Mouse (Mus musculus) midbrain, embryonic 12.5 days (tissue): Measurements from ENCODE around the gene Ssh2. TPM values are rescaled to one million over a fixed set of nuclear protein-coding genes. Genes with fewer than 3 reads are reported as not detected.

Source experiments
- ATAC-seq: fragments of 200-750 bp; cut with Nextera tagmentation; 2 replicates; pipeline ENCODE4 v1.8.0; 2017; ENCODE audit warnings: low read depth, moderate TSS enrichment, moderate library complexity; ENCODE audit not compliant: low FRiP score
- H3K27ac ChIP-seq: fragments of 300-500 bp; sonication (generic); replicated peaks from 2 replicates; pipeline ENCODE4 v1.5.1; 2016; ENCODE audit warnings: mild to moderate bottlenecking
- H3K27me3 ChIP-seq: fragments of 300-500 bp; sonication (generic); 2 replicates; pipeline ENCODE4 v1.6.1; 2016; ENCODE audit warnings: mild to moderate bottlenecking
- H3K36me3 ChIP-seq: fragments of 300-500 bp; sonication (generic); 2 replicates; pipeline ENCODE4 v1.6.1; 2016
- H3K4me1 ChIP-seq: fragments of 300-500 bp; sonication (generic); 2 replicates; pipeline ENCODE4 v1.6.1; 2016
- H3K4me2 ChIP-seq: fragments of 300-500 bp; sonication (generic); replicated peaks from 2 replicates; pipeline ENCODE4 v1.6.1; 2016; ENCODE audit warnings: mild to moderate bottlenecking, moderate library complexity
- H3K4me3 ChIP-seq: fragments of 300-500 bp; sonication (generic); 2 replicates; pipeline ENCODE4 v1.5.1; 2016; ENCODE audit warnings: mild to moderate bottlenecking
- H3K9ac ChIP-seq: fragments of 300-500 bp; sonication (generic); replicated peaks from 2 replicates; pipeline ENCODE4 v1.6.1; 2016; ENCODE audit warnings: mild to moderate bottlenecking, moderate library complexity
- H3K9me3 ChIP-seq: fragments of 300-500 bp; sonication (generic); 2 replicates; pipeline ENCODE4 v1.6.1; 2016; ENCODE audit warnings: mild to moderate bottlenecking
- WGBS: fragments of 180-500 bp; shearing (Covaris S2); methylation state at CpG from one replicate; pipeline ENCODE4 v1.1.7; 2016; 5-methylcytosine and 5-hydroxymethylcytosine counted together
- polyA plus RNA-seq: library from polyadenylated mRNA; unstranded; fragments of >200 nt; fragmentation: Nextera tagmentation; extraction: Ambion mirVana; gene quantifications from 2 replicates; pipeline ENCODE4 v1.2.1, GENCODE M21; 2016

The Ssh2 gene
- 15.1 and 18.9 TPM in 2 replicates for polyA plus RNA-seq

GRCm38 (mm10) chr11:77215951-77216760 is at the start of gene Ssh2:
TSS of gene Ssh2 (plus strand) at chr11:77216287.
- peaks cover 24% of the 10 kb centered on the region for H3K4me1 ChIP-seq
- peak within 1 kb of the TSS; percentile 80 for H3K4me2 ChIP-seq
- H3K36me3 ChIP-seq = no peaks in the 10 kb centered on the region
- ATAC-seq = peak; percentile 86
- H3K27me3 ChIP-seq = no peaks in the 10 kb centered on the region
- WGBS = under 1% methylated on average over 58 of the region's 82 CpGs
- H3K27ac ChIP-seq = peak within 1 kb of the TSS; percentile 99
- no peaks in the 10 kb centered on the region for H3K9me3 ChIP-seq
- peak within 1 kb of the TSS; percentile 83 for H3K4me3 ChIP-seq
- H3K9ac ChIP-seq = peak within 1 kb of the TSS; percentile 93

- 59% methylated on average over 4 of the region's 4 CpGs for WGBS
- ATAC-seq = no peak
- no peak overlapping the region for H3K4me2 ChIP-seq
- H3K27me3 ChIP-seq = 0 out of 2 replicates have a peak, but pooled peaks cover 3% of the 10 kb centered on the region
- H3K9ac ChIP-seq = no peak overlapping the region
- H3K36me3 ChIP-seq = no peaks in the 10 kb centered on the region
- peaks cover 9% of the 10 kb centered on the region; the same call in 1 of the 2 replicates for H3K4me1 ChIP-seq
- H3K9me3 ChIP-seq = no peaks in the 10 kb centered on the region
- H3K4me3 ChIP-seq = no peak overlapping the region
- H3K27ac ChIP-seq = no peak overlapping the region
Observed at GRCm38 (mm10) chr11:77173731-77174130, 42.4 kb upstream of the Ssh2 start.

- Histone ChIP-seq H3K4me2 (no peak overlapping the region), H3K27ac (no peak overlapping the region), H3K4me3 (no peak overlapping the region), H3K36me3 (no peaks in the 10 kb centered on the region), H3K27me3 (0 out of 2 replicates have a peak, but pooled peaks cover 3% of the 10 kb centered on the region), H3K9me3 (no peaks in the 10 kb centered on the region), H3K9ac (no peak overlapping the region), H3K4me1 (peaks cover 9% of the 10 kb centered on the region; the same call in 1 of the 2 replicates)
- no peak for ATAC-seq
- WGBS = 71% methylated on average over 7 of the region's 7 CpGs
Observed at GRCm38 (mm10) chr11:77174531-77174930, 41.6 kb upstream of the Ssh2 start.

- ATAC-seq = no peak
- 93% methylated on average over 3 of the region's 3 CpGs for WGBS
Observed at GRCm38 (mm10) chr11:77179771-77180170, 36.3 kb upstream of the Ssh2 start.

GRCm38 (mm10) chr11:77180886-77181285 is 35.2 kb upstream of the Ssh2 start:
- Histone ChIP-seq H3K4me2 (no peak overlapping the region), H3K9me3 (no peaks in the 10 kb centered on the region), H3K9ac (no peak overlapping the region), H3K4me3 (no peak overlapping the region), H3K36me3 (no peaks in the 10 kb centered on the region), H3K27ac (no peak overlapping the region), H3K4me1 (peaks cover 11% of the 10 kb centered on the region), H3K27me3 (no peaks in the 10 kb centered on the region)
- WGBS = 67% methylated on average over 4 of the region's 4 CpGs
- ATAC-seq = no peak

More at GRCm38 (mm10) chr11:77179771-77180170, 36.3 kb upstream of the Ssh2 start:
- Histone ChIP-seq H3K4me2 (no peak overlapping the region), H3K27ac (no peak overlapping the region), H3K27me3 (no peaks in the 10 kb centered on the region), H3K9ac (no peak overlapping the region), H3K4me1 (peaks cover 11% of the 10 kb centered on the region), H3K9me3 (no peaks in the 10 kb centered on the region), H3K4me3 (no peak overlapping the region), H3K36me3 (no peaks in the 10 kb centered on the region)

GRCm38 (mm10) chr11:77181528-77181927 is 34.6 kb upstream of the Ssh2 start:
- 83% methylated on average over 5 of the region's 5 CpGs for WGBS
- no peaks in the 10 kb centered on the region for H3K9me3 ChIP-seq
- no peak overlapping the region for H3K9ac ChIP-seq
- no peak for ATAC-seq
- no peaks in the 10 kb centered on the region for H3K27me3 ChIP-seq
- no peak overlapping the region for H3K27ac ChIP-seq
- H3K4me1 ChIP-seq = peaks cover 11% of the 10 kb centered on the region
- H3K4me2 ChIP-seq = no peak overlapping the region
- no peaks in the 10 kb centered on the region for H3K36me3 ChIP-seq
- H3K4me3 ChIP-seq = no peak overlapping the region

GRCm38 (mm10) chr11:77182041-77182440 is 34.0 kb upstream of the Ssh2 start:
- H3K36me3 ChIP-seq = no peaks in the 10 kb centered on the region
- no peaks in the 10 kb centered on the region for H3K27me3 ChIP-seq
- H3K4me1 ChIP-seq = peaks cover 11% of the 10 kb centered on the region
- H3K4me3 ChIP-seq = no peak overlapping the region
- ATAC-seq = no peak
- no peak overlapping the region for H3K27ac ChIP-seq
- no peaks in the 10 kb centered on the region for H3K9me3 ChIP-seq
- no peak overlapping the region for H3K4me2 ChIP-seq
- H3K9ac ChIP-seq = no peak overlapping the region
- 80% methylated on average over 2 of the region's 2 CpGs for WGBS

GRCm38 (mm10) chr11:77182616-77183015 is 33.5 kb upstream of the Ssh2 start:
- WGBS = 25% methylated on average over 2 of the region's 2 CpGs

GRCm38 (mm10) chr11:77184926-77185325 is 31.2 kb upstream of the Ssh2 start:
- H3K36me3 ChIP-seq = no peaks in the 10 kb centered on the region
- H3K27ac ChIP-seq = no peak overlapping the region
- ATAC-seq = no peak
- no peak overlapping the region for H3K4me3 ChIP-seq
- peaks cover 11% of the 10 kb centered on the region for H3K4me1 ChIP-seq
- WGBS = 71% methylated on average over 2 of the region's 2 CpGs
- peaks cover 3% of the 10 kb centered on the region for H3K27me3 ChIP-seq
- no peak overlapping the region for H3K9ac ChIP-seq
- no peak overlapping the region for H3K4me2 ChIP-seq
- no peaks in the 10 kb centered on the region for H3K9me3 ChIP-seq

More at GRCm38 (mm10) chr11:77182616-77183015, 33.5 kb upstream of the Ssh2 start:
- no peak overlapping the region for H3K9ac ChIP-seq
- no peak overlapping the region for H3K4me3 ChIP-seq
- no peak for ATAC-seq
- H3K4me1 ChIP-seq = peaks cover 11% of the 10 kb centered on the region
- H3K9me3 ChIP-seq = no peaks in the 10 kb centered on the region
- no peaks in the 10 kb centered on the region for H3K27me3 ChIP-seq
- no peak overlapping the region for H3K27ac ChIP-seq
- no peaks in the 10 kb centered on the region for H3K36me3 ChIP-seq
- H3K4me2 ChIP-seq = no peak overlapping the region

GRCm38 (mm10) chr11:77188868-77189267 is 27.2 kb upstream of the Ssh2 start, which contains the start of gene Efcab5:
TSS of gene Efcab5 (minus strand) at chr11:77188968.
- Histone ChIP-seq H3K27me3 (peaks cover 20% of the 10 kb centered on the region), H3K27ac (no peak within 1 kb of the TSS), H3K4me3 (no peak within 1 kb of the TSS), H3K4me1 (peaks cover 6% of the 10 kb centered on the region), H3K4me2 (no peak within 1 kb of the TSS), H3K9me3 (no peaks in the 10 kb centered on the region), H3K9ac (no peak within 1 kb of the TSS), H3K36me3 (no peaks in the 10 kb centered on the region)
- no peak for ATAC-seq
- 83% methylated on average over 6 of the region's 6 CpGs for WGBS

- H3K4me2 ChIP-seq = no peak overlapping the region
- peaks cover 38% of the 10 kb centered on the region for H3K27me3 ChIP-seq
- ATAC-seq = peak; percentile 49; the same call in 1 of the 2 replicates
- H3K4me3 ChIP-seq = no peak overlapping the region
- no peak overlapping the region for H3K9ac ChIP-seq
- H3K4me1 ChIP-seq = peaks cover 10% of the 10 kb centered on the region
- H3K36me3 ChIP-seq = no peaks in the 10 kb centered on the region
- no peaks in the 10 kb centered on the region for H3K9me3 ChIP-seq
- WGBS = 42% methylated on average over 5 of the region's 5 CpGs
- H3K27ac ChIP-seq = no peak overlapping the region
Observed at GRCm38 (mm10) chr11:77193410-77193809, 22.7 kb upstream of the Ssh2 start.

- WGBS = 19% methylated on average over 6 of the region's 6 CpGs
- no peak overlapping the region for H3K4me3 ChIP-seq
- peaks cover 38% of the 10 kb centered on the region for H3K27me3 ChIP-seq
- 0 out of 2 replicates have a peak, but pooled peaks have one; percentile 34 for ATAC-seq
- H3K9ac ChIP-seq = no peak overlapping the region
- no peak overlapping the region for H3K27ac ChIP-seq
- no peaks in the 10 kb centered on the region for H3K9me3 ChIP-seq
- H3K4me2 ChIP-seq = no peak overlapping the region
- H3K4me1 ChIP-seq = peaks cover 10% of the 10 kb centered on the region
- no peaks in the 10 kb centered on the region for H3K36me3 ChIP-seq
Observed at GRCm38 (mm10) chr11:77193941-77194553, 22.0 kb upstream of the Ssh2 start.
